Mouse (Mus musculus) skeletal muscle tissue, adult 2 months (tissue): ENCODE results near the gene Eaf1.

Experiments used
- DNase-seq: peaks from one replicate; pipeline ENCODE4 v3.0.0-alpha.2; 2012; ENCODE audit warnings: low read depth, low spot score

The Eaf1 gene

DNA sequence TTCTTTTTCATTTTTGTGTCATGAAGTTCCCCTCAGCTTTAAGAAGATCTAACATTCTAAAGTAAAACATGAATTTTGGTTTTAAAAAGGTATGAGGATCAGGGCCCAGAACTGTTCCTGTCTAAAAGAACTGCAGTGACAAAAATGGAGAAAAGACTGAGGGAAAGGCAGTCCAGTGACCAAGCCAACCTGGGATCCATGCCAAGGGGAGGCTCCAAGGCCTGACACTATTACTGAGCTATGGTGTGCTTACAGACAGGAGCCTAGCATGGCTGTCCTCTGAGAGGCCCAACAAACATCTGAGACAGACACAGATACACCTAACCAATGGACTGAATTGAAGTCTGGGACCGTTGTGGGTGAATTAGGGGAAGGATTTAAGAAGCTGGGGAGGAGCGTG, 15.7 kb downstream of the Eaf1 start:
- peak; percentile 48 for DNase-seq

DNA sequence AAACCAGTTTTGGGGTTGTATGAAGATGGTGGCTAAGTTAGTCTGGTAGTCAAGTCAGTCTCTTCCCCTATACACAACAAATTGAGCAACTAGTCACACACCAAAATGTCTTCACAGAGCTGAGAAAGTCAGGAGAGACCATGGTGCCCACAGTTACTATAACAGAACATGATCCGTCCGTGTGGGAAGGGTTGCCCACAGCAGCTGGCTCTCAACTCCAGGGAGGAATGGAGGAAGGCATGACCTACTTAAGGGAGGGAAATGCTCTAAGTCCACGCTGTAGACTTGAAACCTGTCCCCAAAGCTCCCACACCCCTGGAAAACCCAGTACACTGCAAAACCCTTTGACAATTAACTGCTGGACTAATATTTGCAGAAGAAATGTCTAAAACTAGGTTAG, 16.1 kb downstream of the Eaf1 start:
- DNase-seq, result no peak

DNA sequence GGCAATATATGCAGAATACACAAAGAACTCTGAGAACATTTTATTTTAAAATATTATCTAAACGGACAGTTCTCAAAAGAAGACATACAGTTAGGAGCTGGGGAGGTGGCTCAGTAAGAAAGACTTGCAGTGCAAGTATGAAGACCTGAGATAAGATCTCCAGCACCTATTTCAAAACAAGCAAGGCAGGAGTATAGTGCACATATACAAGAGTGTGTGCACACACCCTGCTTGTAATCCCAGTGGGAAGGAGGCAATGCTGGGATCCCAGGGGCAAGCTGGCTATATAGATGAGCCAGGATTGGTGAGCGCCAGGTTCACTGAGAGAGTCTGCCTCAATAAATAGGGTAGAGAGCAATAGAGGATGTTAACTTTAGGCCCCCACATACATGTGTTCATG, 21.7 kb downstream of the Eaf1 start:
- DNase-seq, result no peak

DNA sequence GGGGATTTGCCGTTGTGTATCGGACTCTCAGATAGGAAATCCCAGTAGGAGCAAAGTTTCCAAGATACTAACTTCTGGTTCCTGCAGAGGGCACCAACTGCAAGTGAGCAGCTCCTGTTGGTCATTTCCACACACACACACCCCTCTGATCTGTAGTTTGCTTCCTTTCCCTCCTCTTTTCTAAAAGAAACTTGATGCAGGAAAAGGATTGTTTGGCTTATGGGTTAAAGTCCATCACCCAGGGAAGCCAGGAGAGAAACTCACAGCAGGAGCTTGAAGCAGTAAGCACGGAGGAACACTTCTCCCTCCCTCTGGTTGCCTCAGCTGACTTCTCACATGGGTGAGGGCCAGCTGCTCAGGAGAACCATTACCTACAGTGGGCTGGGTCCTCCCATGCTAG, 25.0 kb downstream of the Eaf1 start:
- peak; percentile 30 for DNase-seq

DNA sequence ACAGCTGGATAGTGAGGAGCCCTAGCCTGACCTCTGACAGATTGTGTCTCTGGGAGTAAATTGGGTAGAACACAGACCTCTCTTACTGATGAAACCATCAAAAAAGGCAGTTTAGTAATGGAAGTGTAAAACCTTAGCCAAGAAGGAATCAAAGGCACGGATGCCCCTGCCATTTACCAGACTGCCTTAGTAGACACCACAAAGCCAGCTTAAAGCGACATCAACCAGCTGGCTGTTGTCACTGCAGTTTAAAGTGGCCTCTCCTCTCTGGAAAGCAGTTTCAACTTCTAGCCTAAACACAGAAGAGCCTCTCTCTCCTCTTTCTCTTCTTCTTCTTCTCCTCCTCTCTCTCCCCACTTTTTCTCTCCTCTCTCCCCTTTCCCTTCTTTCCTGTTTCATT, 27.1 kb downstream of the Eaf1 start:
- DNase-seq, result no peak

DNA sequence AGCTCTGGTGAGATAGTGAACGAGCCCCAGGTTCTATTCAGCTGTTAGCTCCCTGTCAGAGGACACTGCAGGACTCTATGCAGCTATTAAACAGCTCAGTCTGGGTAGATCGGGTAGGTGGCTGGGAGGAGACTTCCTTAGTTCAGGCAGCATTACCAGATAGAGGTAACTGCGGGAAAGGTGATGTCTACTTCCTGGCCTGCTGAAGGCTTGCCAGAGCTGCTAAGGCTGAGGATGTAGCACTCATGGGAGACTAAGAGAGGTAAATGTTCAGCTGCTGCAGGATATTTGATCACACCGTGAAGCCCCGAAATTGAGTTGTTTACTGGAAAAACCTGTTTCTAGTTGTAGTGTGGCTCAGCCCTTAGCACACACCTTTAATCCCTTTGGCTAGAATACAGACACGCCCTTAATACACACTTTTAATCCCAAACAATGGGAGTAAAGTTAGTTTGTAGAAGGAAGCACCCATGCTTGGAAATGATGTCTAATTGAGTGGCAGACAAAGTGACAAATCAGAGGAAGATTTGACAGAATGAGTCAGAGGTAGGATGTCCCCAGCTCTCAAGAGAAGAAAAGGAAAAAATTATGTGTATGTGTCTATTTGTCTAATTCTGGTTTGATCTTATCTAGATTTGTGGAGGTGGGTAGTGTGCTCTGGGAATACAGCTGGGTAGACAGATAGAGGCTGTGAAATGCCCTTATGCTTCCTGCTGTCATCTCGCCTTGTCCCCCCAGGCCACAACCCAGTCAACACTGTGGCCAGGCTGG, 31.0 kb downstream of the Eaf1 start:
- DNase-seq, result no peak

DNA sequence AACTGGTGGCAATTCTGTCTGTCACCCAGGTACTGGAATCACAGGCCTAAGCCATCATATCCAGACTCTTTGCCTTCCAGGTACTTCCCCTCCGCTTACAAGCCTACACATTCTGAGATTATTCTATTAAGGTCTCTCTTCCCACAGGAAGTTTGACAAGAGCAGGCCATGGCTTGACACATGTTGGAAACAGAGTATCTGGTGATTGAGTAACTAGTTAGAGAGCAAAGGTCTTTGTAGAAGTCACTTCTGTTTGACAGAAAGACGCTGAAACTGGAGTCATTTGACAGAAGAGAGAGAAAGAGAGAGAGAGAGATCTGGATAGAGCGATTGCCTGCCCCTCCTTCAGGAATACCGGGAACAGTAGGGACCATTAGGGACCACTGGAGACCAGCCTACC, 36.6 kb downstream of the Eaf1 start:
- DNase-seq, result no peak

DNA sequence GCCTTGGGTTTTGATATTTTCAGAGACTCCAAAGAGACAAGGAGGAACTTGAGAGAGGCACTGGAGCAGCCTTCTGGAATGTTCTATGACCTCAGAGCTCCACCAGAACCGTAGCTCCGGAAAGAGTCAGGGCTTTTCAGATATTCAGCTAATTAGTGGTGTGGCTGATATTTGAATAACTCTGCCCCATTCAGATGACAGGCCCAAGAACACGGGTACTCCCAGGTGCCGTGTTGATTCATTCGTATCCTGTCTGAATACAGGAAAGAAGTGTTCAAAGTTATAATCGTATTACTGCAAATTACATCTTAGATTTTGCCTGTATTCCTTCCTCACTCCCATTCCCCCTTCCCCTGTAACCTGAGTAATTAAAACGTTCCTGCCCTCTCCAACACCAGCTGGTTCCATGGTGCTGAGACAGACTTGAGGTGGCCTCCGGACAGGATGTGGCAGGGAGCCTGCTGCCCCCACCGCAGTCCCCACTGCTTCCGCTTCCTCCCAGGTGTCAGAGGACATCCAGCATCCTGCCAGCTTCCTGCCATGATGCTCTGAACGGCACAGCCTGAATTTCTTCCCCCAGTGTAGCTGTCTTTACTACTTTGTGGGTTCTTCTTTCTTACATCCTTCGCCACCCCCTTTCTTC, 37.4 kb downstream of the Eaf1 start:
- peak; percentile 26 for DNase-seq

DNA sequence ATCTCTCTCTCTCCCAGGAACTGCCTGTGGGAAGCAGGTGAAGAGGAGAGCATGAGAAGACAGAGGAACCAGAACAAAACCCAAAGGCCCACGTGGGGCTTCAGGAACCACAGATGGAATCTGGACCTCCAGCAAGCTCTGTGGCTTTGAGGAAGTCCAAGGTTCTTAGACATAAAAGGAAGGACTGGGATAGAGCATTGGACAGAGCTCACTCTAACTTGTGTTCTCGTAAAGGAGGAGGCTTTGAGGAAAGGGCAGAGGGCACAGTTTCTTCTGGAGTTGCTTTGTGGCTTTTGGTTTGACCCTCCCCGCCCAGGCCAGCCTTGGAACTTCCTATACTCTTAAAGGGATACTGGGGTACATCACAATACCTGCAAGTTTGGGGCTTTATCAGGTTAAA, 38.5 kb downstream of the Eaf1 start:
- no peak for DNase-seq

DNA sequence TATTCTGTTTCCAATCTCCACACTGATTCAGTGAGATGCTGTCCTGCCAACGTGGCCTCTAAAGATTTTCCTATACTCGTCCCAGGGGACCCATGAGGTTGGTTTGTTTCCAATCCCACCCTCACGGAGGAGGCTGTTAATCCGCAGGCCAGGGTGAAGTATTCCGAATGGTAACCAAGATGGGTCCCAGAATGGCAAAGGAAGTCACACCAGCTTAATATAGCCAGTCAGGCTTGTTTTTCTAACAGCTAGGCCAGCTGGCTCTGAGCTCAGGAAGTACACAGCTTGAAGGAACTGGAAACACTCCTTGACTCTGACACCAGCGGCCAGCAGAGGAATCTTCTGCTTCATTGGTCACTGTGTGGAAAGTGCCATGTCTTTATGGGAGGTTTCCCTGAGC, 43.1 kb downstream of the Eaf1 start:
- DNase-seq, result peak; percentile 73

DNA sequence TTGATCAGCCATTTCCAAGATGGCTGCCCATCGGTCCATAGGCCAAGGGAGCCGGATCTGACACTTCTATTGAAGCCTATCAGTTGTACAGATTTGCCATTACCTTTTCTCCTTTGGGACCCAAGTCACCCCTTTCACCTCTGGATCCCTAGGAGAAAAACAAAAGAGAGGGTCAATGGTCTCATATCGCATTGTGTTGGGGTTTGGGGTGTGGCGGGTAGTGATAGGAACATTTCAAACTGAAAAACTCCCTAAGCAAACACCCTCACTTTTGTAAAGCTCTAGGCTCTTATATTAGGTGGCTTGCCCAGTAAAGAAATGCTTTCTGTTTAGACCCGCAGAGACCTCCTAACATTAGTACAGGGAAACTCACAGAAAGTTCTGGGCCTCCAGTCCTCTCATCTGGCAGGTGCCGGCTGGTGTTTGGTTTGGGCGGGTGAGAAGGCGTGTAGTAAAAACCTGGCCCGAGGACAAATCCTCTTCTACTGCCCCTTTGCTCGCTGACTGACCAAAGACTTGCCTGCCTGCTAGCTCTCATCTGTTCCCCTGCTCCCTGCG, 49.8 kb downstream of the Eaf1 start:
- DNase-seq, result no peak

DNA sequence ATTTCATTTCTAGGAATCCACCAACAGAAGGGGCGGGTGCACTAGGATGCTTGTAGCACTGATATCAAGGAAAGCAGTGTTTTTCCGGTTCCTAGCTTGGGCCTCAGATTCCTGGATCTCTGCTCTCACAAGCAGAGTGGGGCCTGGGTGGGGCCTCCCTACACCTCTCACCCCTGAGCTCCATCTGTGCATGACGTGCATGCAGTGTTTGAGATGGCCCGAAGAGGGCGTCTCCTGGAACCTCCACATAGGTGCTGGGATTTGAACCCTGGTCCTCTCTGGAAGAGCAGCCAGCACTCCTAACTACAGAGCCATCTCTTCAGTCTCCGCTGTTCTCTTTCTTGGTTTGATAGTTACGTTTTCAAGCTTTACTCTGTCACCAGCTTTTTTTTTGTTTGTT, 60.8 kb downstream of the Eaf1 start:
- no peak for DNase-seq

DNA sequence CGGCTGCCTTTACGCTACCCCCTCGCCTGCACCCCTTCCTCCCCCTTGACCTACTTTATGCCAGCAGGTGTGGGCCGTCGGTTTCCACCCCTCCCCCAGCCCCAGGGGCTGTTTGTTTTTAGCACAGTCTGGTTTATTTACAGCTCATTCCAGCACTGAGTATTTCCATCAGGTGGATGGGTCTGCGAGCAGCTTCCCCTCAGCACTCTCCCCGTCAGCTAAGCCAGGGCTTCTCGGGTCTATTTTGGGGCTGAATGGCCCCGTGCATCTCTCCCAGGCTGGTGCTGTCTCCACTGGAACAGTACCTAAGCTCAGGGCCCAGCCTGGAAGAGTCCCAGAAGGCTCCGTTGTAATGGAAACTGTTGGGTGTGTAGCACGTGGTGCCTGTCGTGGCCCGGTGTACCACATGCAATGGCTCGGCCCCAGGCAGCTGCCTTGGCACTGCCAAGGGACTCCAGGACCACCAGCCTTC, 61.8 kb downstream of the Eaf1 start:
- peak; percentile 70 for DNase-seq

DNA sequence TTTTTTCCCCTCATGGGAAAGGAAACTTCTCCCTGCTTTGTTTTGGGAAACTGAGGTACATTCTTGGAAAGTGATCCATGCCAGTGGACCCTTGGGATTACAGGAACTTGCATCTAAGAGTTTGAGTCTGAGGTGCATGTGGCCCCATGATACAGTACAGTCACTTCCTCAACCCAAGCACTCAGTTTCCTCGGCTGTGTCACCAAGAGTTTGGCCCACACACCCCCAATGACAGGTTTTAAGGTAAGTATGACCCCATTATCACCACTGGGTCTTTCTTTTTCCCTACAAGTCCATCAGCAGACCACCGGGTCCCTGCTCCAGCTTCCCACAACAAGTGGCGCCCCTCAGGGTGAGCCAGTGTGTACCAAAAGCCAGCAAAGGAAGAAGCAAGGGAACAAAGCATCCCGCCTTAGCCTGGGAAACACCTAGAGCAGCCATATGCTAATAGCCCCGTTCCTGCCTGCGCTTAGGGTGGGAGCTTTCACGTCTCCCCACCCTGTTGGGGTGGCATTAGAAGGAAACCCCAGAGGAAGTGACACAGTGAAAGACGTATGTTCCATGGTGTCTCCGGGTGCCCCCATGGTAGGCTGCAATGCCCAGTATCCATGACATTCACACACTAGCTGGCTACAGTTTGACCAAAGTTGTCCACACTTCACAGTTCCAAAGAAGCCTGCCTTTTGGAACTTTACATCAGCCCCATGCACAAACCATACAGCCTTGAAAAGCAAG, 62.5 kb downstream of the Eaf1 start:
- no peak for DNase-seq

DNA sequence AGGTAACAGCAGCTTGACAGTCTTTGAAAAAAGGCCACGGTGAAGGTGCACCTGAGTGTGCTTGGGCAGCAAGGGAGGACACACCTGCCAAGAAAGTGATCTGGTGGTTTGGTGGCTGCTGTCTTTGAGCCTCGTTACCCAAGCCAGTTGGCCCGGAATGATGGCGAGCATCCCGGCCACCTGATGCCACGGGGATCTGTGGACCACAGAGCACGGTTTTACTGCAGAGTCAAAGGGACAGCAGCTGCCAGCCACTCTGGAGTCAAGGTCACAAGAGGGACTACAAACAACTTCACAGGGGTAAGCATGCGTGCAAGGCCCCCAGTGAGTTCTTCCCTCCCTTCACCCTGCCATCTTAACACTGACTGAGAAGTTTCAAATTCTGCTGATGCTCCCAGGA, 63.1 kb downstream of the Eaf1 start:
- DNase-seq, result peak; percentile 43

DNA sequence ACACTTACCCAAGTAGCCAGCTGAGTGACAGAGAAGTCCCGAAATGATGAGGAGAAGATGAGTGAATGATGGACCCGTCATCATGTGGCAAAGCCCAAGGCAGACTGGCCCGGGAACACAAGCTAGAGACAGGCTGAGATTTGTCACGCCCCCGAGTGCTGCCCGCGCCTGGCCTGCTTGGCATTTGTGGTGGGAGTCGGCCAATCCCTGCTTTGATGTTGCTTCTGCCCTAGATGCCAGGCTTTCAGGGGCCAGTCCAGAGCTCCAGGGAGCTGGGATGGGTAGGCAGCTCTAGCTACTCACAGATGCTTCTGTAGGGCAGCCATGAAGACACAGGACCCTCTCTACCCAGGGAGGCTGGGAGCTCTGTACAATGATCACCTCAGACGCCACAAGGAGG, 63.6 kb downstream of the Eaf1 start:
- DNase-seq, result no peak

DNA sequence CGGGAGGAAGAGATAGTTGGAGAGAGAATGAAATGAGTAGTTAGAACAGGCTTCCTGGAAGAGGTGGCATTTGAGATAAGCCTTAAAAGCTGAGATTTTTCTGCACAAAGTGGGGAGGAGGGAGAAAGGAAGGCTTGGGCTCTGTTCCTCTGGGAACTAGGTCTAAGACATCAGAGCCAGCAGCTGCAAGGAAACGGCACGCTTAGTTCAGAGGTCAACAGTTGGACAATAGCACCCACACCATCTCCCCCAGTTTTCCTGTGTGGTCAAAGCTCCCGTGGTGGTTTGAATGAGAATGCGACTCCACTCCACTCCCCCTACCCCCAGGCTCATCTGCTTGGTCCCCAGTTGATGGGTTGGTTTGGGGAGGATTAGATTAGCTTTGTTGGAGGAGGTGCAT, 65.0 kb downstream of the Eaf1 start:
- DNase-seq, result no peak
